Mouse (Mus musculus) MEL (cell line): ENCODE measurements at regions not wholly inside any gene's neighbourhood (a gene's known extent, or its start where the extent isn't known, plus 50 kb on each side); places are given as distances from the start of the nearest gene placed in this dataset.

Source experiments
- MYC ChIP-seq: IDR thresholded peaks from 2 replicates; pipeline ENCODE4 v1.6.1; 2011; ENCODE audit warnings: low read depth, mild to moderate bottlenecking, low read length, improper control_type of control experiment, moderate library complexity
- POLR2A ChIP-seq, 2 experiments: IDR thresholded peaks; 2 replicates each; pipeline ENCODE4 v1.6.1; 2011 to 2012; ENCODE audit warnings: low read length in 2 of 2, mild to moderate bottlenecking in 2 of 2, control low read depth in 1 of 2, improper control_type of control experiment in 1 of 2, low read depth in 1 of 2, moderate library complexity in 1 of 2; ENCODE audit not compliant: control insufficient read depth in 1 of 2, insufficient read depth in 1 of 2, poor library complexity in 1 of 2
- ZKSCAN1 ChIP-seq: IDR thresholded peaks from 2 replicates; pipeline ENCODE4 v1.6.1; 2012; ENCODE audit warnings: low read depth, mild to moderate bottlenecking, inconsistent platforms, low read length, improper control_type of control experiment, moderate library complexity

- no peak for TF ChIP-seq MYC
- no peak for TF ChIP-seq POLR2A (IDR thresholded peaks at IDR 0.05; ENCODE audit: control insufficient read depth in 1 of 2, insufficient read depth in 1 of 2, low read depth in 1 of 2, low read length in 2 of 2, poor library complexity in 1 of 2)
- no peak for TF ChIP-seq ZKSCAN1
These were observed 90.7 kb upstream of the Tex13c2 start for GRCm38 (mm10) chrX:42398836-42399235.
